Mouse (Mus musculus): ENCODE results near the gene Bet1l. TPM values are rescaled to one million over a fixed set of nuclear protein-coding genes. Genes with fewer than 3 reads are reported as not detected.
"Not testable (repeated sequence)": the region's sequence is repeated elsewhere in the genome, so short reads cannot be mapped to it uniquely, and the experiment has no call there.

The Bet1l gene
- total and polyA plus RNA-seq, 2 experiments from 2014 or later, result 14.8 to 29.6 TPM

DNA sequence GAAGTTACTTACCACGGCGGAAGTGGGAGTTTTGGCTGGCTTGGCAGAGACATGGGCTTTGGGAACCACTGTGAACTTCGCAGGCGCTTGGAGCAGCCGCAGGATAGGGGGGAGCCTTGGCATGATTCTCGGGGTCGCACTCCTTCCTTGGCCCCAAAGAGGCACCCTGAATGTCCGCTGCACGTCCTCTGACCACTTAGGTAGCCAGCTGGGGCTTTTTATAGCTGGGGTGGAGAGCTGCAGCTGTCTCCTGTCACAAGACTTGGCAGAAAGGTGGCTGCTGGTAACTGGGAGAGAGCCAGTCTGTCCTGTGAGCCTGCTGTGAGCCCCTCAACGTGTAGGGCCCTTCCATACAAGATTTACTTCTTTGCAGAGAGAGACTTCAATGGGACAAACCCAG, 42.8 kb upstream of the Bet1l start, which contains the start of gene Cox8b:
Gene Cox8b (minus strand): TSS at position 227 of the 400 bp plus-strand sequence.
- Histone ChIP-seq H3K27me3 (ENCODE audit: control insufficient read depth, insufficient read depth, low read length) (no peaks in the 10 kb centered on the region), H3K36me3 (replicated peaks; ENCODE audit: control insufficient read depth, insufficient read depth, low read length) (peaks cover 34% of the 10 kb centered on the region), H3K9ac (replicated peaks; ENCODE audit: low read depth, low read length) (peak within 1 kb of the TSS; percentile 60), H3K4me3 (ENCODE audit: low read depth, low read length) (peak within 1 kb of the TSS; percentile 49), H3K9me3 (replicated peaks; ENCODE audit: control insufficient read depth, low read length) (no peaks in the 10 kb centered on the region), H3K27ac (ENCODE audit: low read depth) (peak within 1 kb of the TSS; percentile 96), H3K4me2 (ENCODE audit: low read depth, low read length) (peak within 1 kb of the TSS; percentile 64), H3K4me1 (ENCODE audit: control insufficient read depth, insufficient read depth) (peaks cover 15% of the 10 kb centered on the region)
- DNase-seq (ENCODE audit: low spot score) (peak; percentile 87), ATAC-seq (ENCODE audit: insufficient read depth, low read depth) (peak; percentile 87)
- 33% methylated on average over 10 of the region's 10 CpGs for WGBS
- no peak for TF ChIP-seq CTCF (IDR thresholded peaks at IDR 0.05; ENCODE audit: low read depth)
- TF ChIP-seq EP300 (IDR thresholded peaks at IDR 0.05; ENCODE audit: low read depth), result no peak; the same call in 1 of the 2 replicates

DNA sequence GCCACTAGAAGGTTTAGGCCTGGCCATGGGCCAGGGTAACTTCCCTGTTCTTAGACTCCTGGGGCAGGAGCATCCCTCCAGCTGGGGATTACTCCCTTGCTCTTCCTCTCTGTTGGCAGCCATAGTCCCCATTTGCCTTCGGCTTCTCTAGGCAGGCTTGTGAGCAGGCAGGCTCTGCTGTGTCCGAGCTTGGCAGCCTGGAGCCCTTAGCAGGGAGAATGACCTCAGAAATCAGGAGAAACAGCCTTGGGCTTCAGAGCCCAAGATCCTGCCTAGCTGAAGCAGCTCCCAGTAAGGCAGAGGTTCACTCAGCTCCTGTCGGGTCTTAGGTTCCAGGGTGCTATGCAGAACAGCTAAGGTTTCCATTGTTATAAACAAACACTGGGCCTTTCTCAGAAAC, 41.7 kb upstream of the Bet1l start:
- Histone ChIP-seq H3K36me3 (replicated peaks; ENCODE audit: control insufficient read depth, insufficient read depth, low read length) (peaks cover 43% of the 10 kb centered on the region), H3K4me3 (ENCODE audit: low read depth, low read length) (peak overlapping the region; percentile 49), H3K27me3 (ENCODE audit: control insufficient read depth, insufficient read depth, low read length) (no peaks in the 10 kb centered on the region), H3K27ac (ENCODE audit: low read depth) (peak overlapping the region; percentile 96), H3K9ac (replicated peaks; ENCODE audit: low read depth, low read length) (peak overlapping the region; percentile 60; the same call in 1 of the 2 replicates), H3K4me2 (ENCODE audit: low read depth, low read length) (peak overlapping the region; percentile 64), H3K9me3 (replicated peaks; ENCODE audit: control insufficient read depth, low read length) (no peaks in the 10 kb centered on the region), H3K4me1 (ENCODE audit: control insufficient read depth, insufficient read depth) (peaks cover 15% of the 10 kb centered on the region)
- ATAC-seq (ENCODE audit: insufficient read depth, low read depth) (no peak), DNase-seq (ENCODE audit: low spot score) (no peak)
- TF ChIP-seq EP300 (IDR thresholded peaks at IDR 0.05; ENCODE audit: low read depth) (no peak), CTCF (IDR thresholded peaks at IDR 0.05; ENCODE audit: low read depth) (no peak)
- 29% methylated on average over 3 of the region's 3 CpGs for WGBS

DNA sequence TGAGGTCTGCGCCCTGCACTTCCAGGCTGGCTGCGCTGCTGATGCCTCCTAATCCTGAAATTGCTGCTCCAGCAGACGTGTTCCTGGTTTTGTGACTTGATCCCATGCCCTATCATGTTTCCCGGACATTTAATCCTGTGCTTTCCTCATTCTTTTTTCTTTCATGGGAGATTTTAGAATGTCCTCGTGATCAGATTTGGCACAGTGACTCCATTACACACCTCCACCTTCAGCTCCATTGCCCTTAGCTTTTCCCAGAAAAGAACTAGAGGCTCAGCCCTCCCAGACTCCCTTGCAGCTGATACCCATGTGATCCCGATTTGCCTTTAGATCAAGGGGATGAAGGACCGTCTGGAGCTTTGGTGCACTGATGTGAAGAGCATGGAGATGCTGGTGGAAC, 40.5 kb upstream of the Bet1l start:
- Histone ChIP-seq H3K27me3 (ENCODE audit: control insufficient read depth, insufficient read depth, low read length) (no peaks in the 10 kb centered on the region), H3K27ac (ENCODE audit: low read depth) (no peak overlapping the region), H3K4me2 (ENCODE audit: low read depth, low read length) (no peak overlapping the region), H3K36me3 (replicated peaks; ENCODE audit: control insufficient read depth, insufficient read depth, low read length) (peaks cover 51% of the 10 kb centered on the region), H3K9ac (replicated peaks; ENCODE audit: low read depth, low read length) (no peak overlapping the region), H3K4me3 (ENCODE audit: low read depth, low read length) (no peak overlapping the region), H3K9me3 (replicated peaks; ENCODE audit: control insufficient read depth, low read length) (no peaks in the 10 kb centered on the region), H3K4me1 (ENCODE audit: control insufficient read depth, insufficient read depth) (peaks cover 15% of the 10 kb centered on the region)
- TF ChIP-seq EP300 (IDR thresholded peaks at IDR 0.05; ENCODE audit: low read depth), result no peak
- no peak for TF ChIP-seq CTCF (IDR thresholded peaks at IDR 0.05; ENCODE audit: low read depth)
- ATAC-seq (ENCODE audit: insufficient read depth, low read depth) (no peak), DNase-seq (ENCODE audit: low spot score) (no peak)
- 87% methylated on average over 7 of the region's 7 CpGs for WGBS

DNA sequence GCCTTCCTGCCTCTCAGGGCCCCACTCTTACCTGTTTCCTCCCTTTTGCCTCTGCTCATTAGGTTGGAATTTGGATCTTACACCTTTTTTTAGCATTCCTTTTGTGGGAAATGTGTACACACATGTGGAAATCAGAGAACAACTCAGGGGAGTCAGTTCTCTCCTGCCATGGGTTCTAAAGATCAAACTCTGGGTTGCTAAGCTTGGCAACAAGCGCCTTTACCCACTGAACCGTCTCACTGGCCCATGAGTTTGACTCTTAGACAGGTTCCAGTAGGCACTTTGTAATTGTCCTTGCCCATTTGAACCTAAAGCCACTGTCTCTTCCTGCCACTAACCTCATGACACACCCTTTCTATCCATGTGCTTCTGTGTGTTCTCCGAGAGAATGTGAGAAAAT, 37.2 kb upstream of the Bet1l start:
- Histone ChIP-seq H3K4me1 (ENCODE audit: control insufficient read depth, insufficient read depth) (0 out of 2 replicates have a peak, but pooled peaks cover 5% of the 10 kb centered on the region), H3K27me3 (ENCODE audit: control insufficient read depth, insufficient read depth, low read length) (no peaks in the 10 kb centered on the region), H3K4me2 (ENCODE audit: low read depth, low read length) (no peak overlapping the region), H3K27ac (ENCODE audit: low read depth) (no peak overlapping the region), H3K9ac (replicated peaks; ENCODE audit: low read depth, low read length) (no peak overlapping the region), H3K36me3 (replicated peaks; ENCODE audit: control insufficient read depth, insufficient read depth, low read length) (peaks cover 70% of the 10 kb centered on the region), H3K4me3 (ENCODE audit: low read depth, low read length) (no peak overlapping the region), H3K9me3 (replicated peaks; ENCODE audit: control insufficient read depth, low read length) (no peaks in the 10 kb centered on the region)
- no peak for TF ChIP-seq EP300 (IDR thresholded peaks at IDR 0.05; ENCODE audit: low read depth)
- DNase-seq (ENCODE audit: low spot score) (no peak), ATAC-seq (ENCODE audit: insufficient read depth, low read depth) (no peak)
- 90% methylated on average over 3 of the region's 3 CpGs for WGBS

DNA sequence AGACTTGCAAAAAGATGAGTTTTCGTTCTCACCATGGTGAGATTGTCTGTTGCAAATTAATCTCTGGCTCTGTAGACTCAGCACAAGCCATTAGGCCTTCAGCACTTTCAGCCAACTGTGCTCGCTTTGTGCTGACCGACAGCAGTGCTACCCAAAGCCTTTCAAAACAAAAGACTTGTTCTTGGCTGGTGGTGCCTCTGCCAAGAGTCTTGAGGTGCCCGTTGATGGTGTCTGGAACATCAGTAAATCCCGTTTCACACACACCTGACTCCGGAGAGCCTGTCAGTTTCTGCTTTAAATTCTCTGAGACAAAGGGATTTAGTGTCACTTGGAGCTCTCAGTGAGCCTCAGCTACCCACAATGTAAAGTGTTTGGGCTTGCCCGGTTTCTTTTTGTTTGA, 36.7 kb upstream of the Bet1l start:
- no peak overlapping the region for H3K4me3 ChIP-seq (ENCODE audit: low read depth, low read length)
- DNase-seq (ENCODE audit: low spot score) (no peak), ATAC-seq (ENCODE audit: insufficient read depth, low read depth) (no peak)
- H3K27me3 ChIP-seq (ENCODE audit: control insufficient read depth, insufficient read depth, low read length), result no peaks in the 10 kb centered on the region
- no peaks in the 10 kb centered on the region for H3K9me3 ChIP-seq (replicated peaks; ENCODE audit: control insufficient read depth, low read length)
- H3K36me3 ChIP-seq (replicated peaks; ENCODE audit: control insufficient read depth, insufficient read depth, low read length), result peaks cover 71% of the 10 kb centered on the region
- 0 out of 2 replicates have a peak, but pooled peaks cover 2% of the 10 kb centered on the region for H3K4me1 ChIP-seq (ENCODE audit: control insufficient read depth, insufficient read depth)
- H3K27ac ChIP-seq (ENCODE audit: low read depth), result no peak overlapping the region
- H3K9ac ChIP-seq (replicated peaks; ENCODE audit: low read depth, low read length), result no peak overlapping the region
- no peak overlapping the region for H3K4me2 ChIP-seq (ENCODE audit: low read depth, low read length)
- no peak for TF ChIP-seq EP300 (IDR thresholded peaks at IDR 0.05; ENCODE audit: low read depth)
- no peak for TF ChIP-seq CTCF (IDR thresholded peaks at IDR 0.05; ENCODE audit: low read depth)
- WGBS, result 92% methylated on average over 7 of the region's 7 CpGs

DNA sequence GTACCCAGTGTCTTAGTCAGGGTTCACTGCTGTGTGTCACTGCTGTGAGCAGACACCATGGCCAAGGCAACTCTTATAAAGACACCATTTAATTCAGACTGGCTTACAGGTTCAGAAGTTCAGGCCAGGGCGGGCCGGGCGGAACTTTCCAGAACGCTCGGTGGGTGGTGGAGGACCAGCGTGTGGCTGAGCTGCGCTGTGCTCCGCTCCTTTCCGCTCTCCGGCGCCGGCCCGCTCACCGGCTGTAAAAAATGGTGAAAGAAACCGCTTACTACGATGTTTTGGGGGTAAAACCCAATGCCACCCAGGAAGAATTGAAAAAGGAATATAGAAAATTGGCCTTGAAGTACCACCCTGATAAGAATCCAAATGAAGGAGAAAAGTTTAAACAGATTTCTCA, 33.3 kb upstream of the Bet1l start:
- H3K4me1 ChIP-seq (ENCODE audit: control insufficient read depth, insufficient read depth); H3K9me3 ChIP-seq (replicated peaks; ENCODE audit: control insufficient read depth, low read length); H3K9ac ChIP-seq (replicated peaks; ENCODE audit: low read depth, low read length); ATAC-seq (ENCODE audit: insufficient read depth, low read depth); DNase-seq (ENCODE audit: low spot score); H3K27ac ChIP-seq (ENCODE audit: low read depth); H3K27me3 ChIP-seq (ENCODE audit: control insufficient read depth, insufficient read depth, low read length); H3K4me2 ChIP-seq (ENCODE audit: low read depth, low read length); H3K4me3 ChIP-seq (ENCODE audit: low read depth, low read length): not testable (repeated sequence)
- H3K36me3 ChIP-seq (replicated peaks; ENCODE audit: control insufficient read depth, insufficient read depth, low read length), result peaks cover 77% of the 10 kb centered on the region
- WGBS, result 96% methylated on average over 16 of the region's 16 CpGs

Data from heart, postnatal 0 days (tissue).